Mouse (Mus musculus): ENCODE measurements around the gene Wwox. TPM values are rescaled to one million over a fixed set of nuclear protein-coding genes. Genes with fewer than 3 reads are reported as not detected.

Gene Wwox
- polyA plus RNA-seq, 1 experiment: 4.7 TPM

DNA sequence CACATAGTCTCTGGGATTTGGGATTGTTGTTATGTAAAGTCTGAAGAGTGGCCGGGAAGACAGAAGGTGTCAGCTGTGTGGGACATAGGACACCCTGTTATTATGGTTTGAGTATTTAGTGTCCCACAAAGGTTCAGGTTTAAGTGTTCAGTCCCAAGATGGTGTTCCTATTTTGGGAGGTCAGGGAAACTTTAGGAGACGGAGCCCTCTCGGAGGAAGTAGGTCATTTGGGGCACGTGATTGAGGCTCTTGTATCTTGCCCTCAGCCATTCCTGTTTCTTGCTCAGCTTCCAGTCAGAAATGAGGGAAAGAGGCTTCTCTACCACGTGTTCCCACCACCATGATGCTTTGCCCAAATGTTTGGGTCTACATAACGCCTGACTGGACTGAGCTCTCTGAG lies 524.8 kb downstream of the Wwox start:
- peaks cover 65% of the 10 kb centered on the region for H3K9me3 ChIP-seq

DNA sequence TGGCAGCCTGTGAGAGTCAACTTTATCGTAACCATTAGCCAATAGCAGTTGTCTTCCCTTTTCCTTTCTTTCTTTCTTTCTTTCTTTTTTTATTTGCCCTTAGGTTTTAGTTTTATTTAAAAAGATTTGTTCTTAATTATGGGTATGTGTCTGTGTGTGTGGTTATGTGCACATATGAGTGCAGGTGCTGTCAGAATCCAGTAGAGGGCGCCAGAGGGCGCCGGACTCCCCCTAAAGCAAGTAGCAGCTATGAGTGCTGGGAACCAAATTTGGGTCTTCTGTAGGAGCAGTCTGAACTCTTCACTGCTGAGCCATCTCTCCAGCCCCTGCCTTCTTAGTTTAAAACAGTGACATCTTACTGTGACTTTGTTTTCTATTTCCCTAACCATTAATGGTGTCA lies 529.4 kb downstream of the Wwox start:
- peaks cover 49% of the 10 kb centered on the region for H3K9me3 ChIP-seq
- no peaks in the 10 kb centered on the region for H3K36me3 ChIP-seq (replicated peaks; ENCODE audit: low read length)
- no peaks in the 10 kb centered on the region for H3K4me1 ChIP-seq
- H3K4me3 ChIP-seq (replicated peaks): no peak overlapping the region
- TF ChIP-seq GATA1 (IDR thresholded peaks at IDR 0.05; ENCODE audit: borderline replicate concordance, low read length) (no peak), FLI1 (IDR thresholded peaks at IDR 0.05; ENCODE audit: low read length) (no peak)
- H3K27me3 ChIP-seq (replicated peaks): peaks cover 3% of the 10 kb centered on the region

More for the DNA sequence above, 524.8 kb downstream of the Wwox start:
- H3K4me3 ChIP-seq (replicated peaks): no peak overlapping the region
- H3K4me1 ChIP-seq: no peaks in the 10 kb centered on the region
- H3K27me3 ChIP-seq (replicated peaks): no peaks in the 10 kb centered on the region
- TF ChIP-seq GATA1 (IDR thresholded peaks at IDR 0.05; ENCODE audit: borderline replicate concordance, low read length) (no peak), FLI1 (IDR thresholded peaks at IDR 0.05; ENCODE audit: low read length) (no peak)
- no peaks in the 10 kb centered on the region for H3K36me3 ChIP-seq (replicated peaks; ENCODE audit: low read length)

DNA sequence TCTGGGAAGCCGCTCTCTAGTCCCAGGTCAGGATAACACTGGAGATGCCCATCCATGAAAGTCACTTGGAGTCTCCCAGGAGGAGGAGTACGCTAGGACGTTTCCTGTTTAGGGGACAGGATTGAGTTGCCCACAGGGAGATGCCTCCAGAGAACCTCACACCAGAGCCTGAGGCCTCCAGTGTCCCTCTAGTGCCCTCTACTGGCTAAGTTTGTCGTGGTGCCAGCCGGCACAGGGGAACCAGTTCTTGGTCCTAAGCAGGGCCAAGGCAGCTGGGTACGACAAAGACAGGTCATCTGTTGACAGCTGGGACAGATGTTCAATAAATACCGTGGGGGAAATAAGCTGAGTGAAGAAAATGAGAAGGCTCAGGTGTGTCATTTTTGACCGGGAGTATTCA lies 531.9 kb downstream of the Wwox start:
- Histone ChIP-seq H3K27me3 (replicated peaks) (peaks cover 3% of the 10 kb centered on the region), H3K4me1 (no peaks in the 10 kb centered on the region), H3K4me3 (replicated peaks) (no peak overlapping the region), H3K36me3 (replicated peaks; ENCODE audit: low read length) (no peaks in the 10 kb centered on the region), H3K9me3 (peaks cover 34% of the 10 kb centered on the region)
- no peak for TF ChIP-seq GATA1 (IDR thresholded peaks at IDR 0.05; ENCODE audit: borderline replicate concordance, low read length)
- TF ChIP-seq FLI1 (IDR thresholded peaks at IDR 0.05; ENCODE audit: low read length): no peak

DNA sequence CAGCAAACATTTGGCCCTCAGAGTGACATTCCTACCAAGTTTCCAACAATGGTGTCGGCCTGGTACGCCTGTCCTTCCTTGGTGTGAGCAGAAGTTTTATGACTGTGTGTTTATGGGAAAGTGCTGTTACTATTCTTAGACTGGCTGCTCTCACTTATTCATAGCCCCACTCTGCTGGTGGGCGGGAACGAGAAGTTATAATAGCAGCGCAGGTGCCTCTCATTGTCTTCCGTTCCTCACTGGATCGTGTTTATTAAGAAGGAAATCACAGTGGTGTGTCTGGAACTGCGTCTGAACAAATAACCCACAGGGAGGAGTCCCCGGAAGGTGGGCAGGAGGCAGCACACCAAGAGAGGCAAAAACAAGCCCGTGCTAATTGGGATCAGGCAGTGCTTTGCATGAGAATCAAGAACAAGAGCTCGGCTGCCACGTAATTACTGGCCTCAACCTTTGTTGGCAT lies 533.6 kb downstream of the Wwox start:
- H3K36me3 ChIP-seq (replicated peaks; ENCODE audit: low read length): no peaks in the 10 kb centered on the region
- H3K4me1 ChIP-seq: no peaks in the 10 kb centered on the region
- H3K9me3 ChIP-seq: peaks cover 34% of the 10 kb centered on the region
- peaks cover 3% of the 10 kb centered on the region for H3K27me3 ChIP-seq (replicated peaks)
- no peak overlapping the region for H3K4me3 ChIP-seq (replicated peaks)
- TF ChIP-seq FLI1 (IDR thresholded peaks at IDR 0.05; ENCODE audit: low read length) (no peak), GATA1 (IDR thresholded peaks at IDR 0.05; ENCODE audit: borderline replicate concordance, low read length) (no peak)

DNA sequence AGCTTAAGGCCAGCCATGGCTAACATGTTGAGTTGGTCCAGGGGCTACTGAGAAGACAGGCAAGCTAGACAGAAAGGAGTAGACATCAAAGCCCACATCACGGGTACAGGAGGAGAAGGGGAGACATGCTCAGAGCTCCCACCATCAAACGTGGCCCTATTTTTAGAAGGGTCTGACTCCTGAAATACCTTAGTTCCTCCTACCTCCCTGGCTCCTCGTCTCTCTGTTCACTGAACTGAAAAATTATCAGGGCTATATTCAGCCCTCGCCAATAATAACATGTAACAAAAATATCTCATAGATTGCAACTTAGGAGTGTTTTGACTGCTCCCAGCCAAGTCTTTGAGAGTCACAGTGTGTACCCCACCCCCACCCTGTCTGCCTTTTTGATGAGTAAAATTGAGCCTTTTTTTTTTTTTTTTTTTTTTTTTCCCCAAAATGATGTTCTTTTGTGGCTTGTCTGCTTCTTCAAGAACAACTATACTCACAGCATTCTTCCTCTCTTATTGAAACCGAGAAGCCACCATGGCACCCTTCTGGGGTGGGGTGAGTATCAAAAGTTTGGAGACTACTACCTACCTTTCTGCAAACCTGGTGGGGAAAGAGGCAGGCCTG lies 535.0 kb downstream of the Wwox start:
- no peak for TF ChIP-seq GATA1 (IDR thresholded peaks at IDR 0.05; ENCODE audit: borderline replicate concordance, low read length)
- no peak for TF ChIP-seq FLI1 (IDR thresholded peaks at IDR 0.05; ENCODE audit: low read length)
- H3K4me3 ChIP-seq (replicated peaks): no peak overlapping the region
- H3K36me3 ChIP-seq (replicated peaks; ENCODE audit: low read length): no peaks in the 10 kb centered on the region
- H3K4me1 ChIP-seq: no peaks in the 10 kb centered on the region
- H3K27me3 ChIP-seq (replicated peaks): peaks cover 3% of the 10 kb centered on the region
- H3K9me3 ChIP-seq: peaks cover 28% of the 10 kb centered on the region

DNA sequence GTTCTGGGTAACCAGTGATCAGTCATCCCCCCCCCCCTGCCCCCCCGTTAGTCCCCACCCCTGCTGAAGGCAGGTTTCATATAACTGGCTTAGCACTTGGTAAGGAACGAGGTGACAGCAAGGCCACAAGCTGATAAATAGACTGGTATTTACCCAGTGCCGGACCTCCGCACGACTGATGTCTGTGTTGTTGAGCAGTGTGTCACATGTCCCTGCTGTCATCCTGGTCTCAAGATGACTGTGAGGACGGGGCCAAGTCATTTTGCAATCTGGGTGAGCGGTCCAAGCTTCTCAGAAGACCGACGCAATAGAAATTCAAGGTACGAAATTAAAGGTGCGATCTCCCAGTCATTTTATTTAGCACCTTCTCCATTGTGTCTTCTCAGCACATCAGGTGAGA lies 538.3 kb downstream of the Wwox start:
- TF ChIP-seq FLI1 (IDR thresholded peaks at IDR 0.05; ENCODE audit: low read length) (no peak), GATA1 (IDR thresholded peaks at IDR 0.05; ENCODE audit: borderline replicate concordance, low read length) (no peak)
- H3K36me3 ChIP-seq (replicated peaks; ENCODE audit: low read length): no peaks in the 10 kb centered on the region
- no peaks in the 10 kb centered on the region for H3K4me1 ChIP-seq
- H3K4me3 ChIP-seq (replicated peaks): no peak overlapping the region
- H3K27me3 ChIP-seq (replicated peaks): no peaks in the 10 kb centered on the region
- peaks cover 43% of the 10 kb centered on the region for H3K9me3 ChIP-seq

GRCm38 (mm10) chr8:114978206-114978960 lies 538.9 kb downstream of the Wwox start:
- no peaks in the 10 kb centered on the region for H3K36me3 ChIP-seq (replicated peaks; ENCODE audit: low read length)
- H3K4me1 ChIP-seq: no peaks in the 10 kb centered on the region
- peaks cover 48% of the 10 kb centered on the region for H3K9me3 ChIP-seq
- no peak for TF ChIP-seq GATA1 (IDR thresholded peaks at IDR 0.05; ENCODE audit: borderline replicate concordance, low read length)
- no peak for TF ChIP-seq FLI1 (IDR thresholded peaks at IDR 0.05; ENCODE audit: low read length)
- no peaks in the 10 kb centered on the region for H3K27me3 ChIP-seq (replicated peaks)
- H3K4me3 ChIP-seq (replicated peaks): no peak overlapping the region

GRCm38 (mm10) chr8:114979671-114980070 lies 540.2 kb downstream of the Wwox start:
- TF ChIP-seq GATA1 (IDR thresholded peaks at IDR 0.05; ENCODE audit: borderline replicate concordance, low read length) (no peak), FLI1 (IDR thresholded peaks at IDR 0.05; ENCODE audit: low read length) (no peak)
- Histone ChIP-seq H3K27me3 (replicated peaks) (no peaks in the 10 kb centered on the region), H3K4me1 (no peaks in the 10 kb centered on the region), H3K9me3 (peaks cover 48% of the 10 kb centered on the region), H3K36me3 (replicated peaks; ENCODE audit: low read length) (no peaks in the 10 kb centered on the region), H3K4me3 (replicated peaks) (no peak overlapping the region)

DNA sequence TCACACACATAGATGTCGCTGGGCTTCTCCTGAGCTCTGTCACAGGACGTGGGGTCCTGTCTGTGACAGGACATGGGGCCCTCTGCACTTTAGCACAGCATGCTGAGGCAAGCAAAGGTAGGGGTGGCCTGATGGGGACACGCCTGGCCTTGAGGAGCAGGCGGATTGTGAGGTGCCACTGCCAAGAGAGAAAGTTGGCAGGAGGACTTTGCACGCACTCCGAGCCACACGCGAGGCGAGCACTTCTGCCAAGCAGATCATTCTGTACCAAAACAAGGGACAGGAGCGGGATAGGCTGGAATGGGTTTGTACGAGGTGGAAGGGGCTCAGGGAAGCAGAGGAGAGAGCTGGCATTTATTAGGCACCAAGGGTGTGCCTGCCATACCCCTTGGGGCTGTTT lies 543.3 kb downstream of the Wwox start:
- H3K4me1 ChIP-seq: no peaks in the 10 kb centered on the region
- H3K9me3 ChIP-seq: peaks cover 31% of the 10 kb centered on the region
- no peak overlapping the region for H3K4me3 ChIP-seq (replicated peaks)
- H3K36me3 ChIP-seq (replicated peaks; ENCODE audit: low read length): no peaks in the 10 kb centered on the region
- TF ChIP-seq FLI1 (IDR thresholded peaks at IDR 0.05; ENCODE audit: low read length) (no peak), GATA1 (IDR thresholded peaks at IDR 0.05; ENCODE audit: borderline replicate concordance, low read length) (no peak)
- H3K27me3 ChIP-seq (replicated peaks): no peaks in the 10 kb centered on the region

GRCm38 (mm10) chr8:114984500-114984899 lies 545.0 kb downstream of the Wwox start:
- Histone ChIP-seq H3K27me3 (replicated peaks) (no peaks in the 10 kb centered on the region), H3K4me1 (no peaks in the 10 kb centered on the region), H3K36me3 (replicated peaks; ENCODE audit: low read length) (no peaks in the 10 kb centered on the region), H3K4me3 (replicated peaks) (no peak overlapping the region), H3K9me3 (peaks cover 31% of the 10 kb centered on the region; the same call in 1 of the 2 replicates)
- no peak for TF ChIP-seq GATA1 (IDR thresholded peaks at IDR 0.05; ENCODE audit: borderline replicate concordance, low read length)
- TF ChIP-seq FLI1 (IDR thresholded peaks at IDR 0.05; ENCODE audit: low read length): no peak

Measured in megakaryocyte, embryonic 14.5 days (primary cell).